Mouse (Mus musculus) frontal cortex, postnatal 36 days (tissue): ENCODE results near the gene Utp15.
A peak's percentile ranks its signal among the peaks of the same experiment; 100 is the strongest.

Source experiments
- DNase-seq, 2 experiments: peaks; one replicate each; pipeline ENCODE4 v3.0.0; 2022; ENCODE audit warnings: low spot score in 2 of 2

The Utp15 gene

DNA sequence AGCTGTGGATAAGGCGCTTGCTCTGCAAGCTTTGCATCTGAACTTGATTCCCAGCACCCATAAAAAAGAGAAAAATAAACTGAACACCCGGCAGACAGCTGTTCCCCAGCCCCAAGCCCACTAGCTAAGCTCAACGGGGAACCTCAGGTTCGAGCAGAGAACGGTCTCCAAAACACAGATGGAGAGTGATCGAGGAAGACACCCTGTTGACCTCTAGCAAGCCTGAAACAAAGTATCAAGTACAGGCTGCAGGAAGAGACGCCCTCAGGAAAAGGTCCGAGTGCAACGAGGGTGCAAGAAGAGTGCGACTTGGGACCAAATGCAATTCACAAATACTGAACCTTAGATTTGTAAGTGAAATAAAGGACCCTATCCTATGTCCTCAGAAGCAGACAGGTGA is 13.2 kb downstream of the Utp15 start:
- DNase-seq: no peak

DNA sequence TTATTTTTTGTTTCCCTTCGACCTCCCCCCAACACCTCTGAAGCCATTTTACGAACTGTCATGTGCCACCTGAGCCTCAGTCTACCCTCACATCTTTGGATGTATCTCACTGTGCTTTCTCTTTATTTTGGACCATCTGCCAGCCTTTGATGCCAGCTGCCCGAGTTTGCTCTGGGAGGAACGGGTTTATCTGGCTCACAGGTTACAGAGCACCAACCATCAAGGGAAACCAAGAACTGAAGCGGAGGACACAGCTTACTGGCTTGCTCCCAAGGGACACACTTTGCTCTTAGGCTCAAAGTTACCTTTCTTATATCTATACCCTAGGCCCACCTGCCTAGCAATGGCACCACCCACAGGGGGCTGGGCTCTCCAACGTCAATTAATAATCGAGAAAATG is 17.5 kb downstream of the Utp15 start:
- DNase-seq: no peak

DNA sequence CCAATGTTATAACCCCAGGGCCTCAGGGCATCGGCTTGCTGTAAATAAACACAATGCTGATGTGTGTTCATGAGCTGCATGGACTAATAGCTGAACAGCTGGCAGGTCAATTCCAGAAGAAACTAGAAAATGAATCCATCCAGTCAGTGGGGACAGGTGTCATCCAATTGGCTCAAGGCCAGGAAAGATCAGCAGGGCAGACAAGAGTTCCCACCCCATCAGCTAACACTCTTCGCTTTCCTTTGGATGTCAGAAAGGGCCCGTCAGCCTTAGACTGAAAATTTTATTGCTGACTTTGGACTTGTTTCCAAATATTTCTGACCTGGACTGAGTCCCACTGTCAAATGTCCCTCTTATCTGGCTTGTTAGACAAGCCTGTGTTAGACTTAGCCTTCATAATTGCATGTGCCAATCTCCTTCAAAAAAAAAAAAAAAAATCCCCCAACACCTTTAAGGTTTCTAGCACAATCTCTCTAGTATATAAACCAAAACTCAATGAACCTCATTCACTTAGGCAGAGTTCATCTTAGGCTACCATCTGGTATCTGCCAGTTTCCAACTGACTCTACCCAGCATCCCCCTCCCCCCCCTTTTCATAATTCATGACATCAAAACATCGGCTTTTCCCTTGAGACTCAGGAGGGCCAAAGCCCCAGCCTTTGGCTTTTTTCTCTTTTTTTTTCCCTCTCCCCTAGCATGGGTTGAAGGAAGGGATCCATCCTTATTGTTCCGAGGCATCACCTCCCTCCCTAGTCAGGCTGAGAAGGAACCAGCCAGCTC is 18.1 kb downstream of the Utp15 start:
- DNase-seq: no peak

DNA sequence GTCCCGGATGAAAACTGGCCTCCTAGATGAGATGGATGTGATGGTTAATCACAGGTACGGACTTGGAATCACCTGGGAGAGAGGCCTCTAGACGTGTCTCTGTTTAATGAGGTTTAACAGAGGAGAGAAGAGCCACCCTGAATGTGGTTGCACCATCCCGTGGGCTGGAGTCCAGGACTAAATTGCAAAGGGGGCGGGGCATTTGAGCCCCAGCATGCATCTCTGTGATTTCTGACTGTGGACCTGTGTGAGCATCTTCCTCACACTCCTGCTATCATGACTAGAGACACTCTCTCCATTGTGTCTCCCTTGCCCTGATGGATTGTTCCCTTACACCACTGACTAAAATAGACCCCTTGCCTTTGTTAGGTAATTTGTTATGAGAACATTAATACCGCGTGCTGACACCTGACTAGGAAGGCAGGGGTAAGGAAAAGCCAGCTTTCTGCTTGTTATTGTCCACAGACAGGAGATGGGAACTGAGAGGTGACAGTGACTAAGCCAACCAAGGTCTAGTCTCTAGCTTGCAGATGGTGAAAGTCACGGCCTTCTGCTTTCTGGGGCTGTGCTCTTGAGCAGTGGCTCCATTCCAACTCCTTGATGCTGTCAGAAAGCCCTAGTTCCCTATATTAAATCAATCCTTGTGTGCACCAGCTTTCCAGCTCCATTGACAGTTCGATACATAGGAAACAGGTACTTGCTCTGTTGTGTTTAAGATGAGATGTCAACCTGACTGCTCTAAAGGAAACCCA is 21.1 kb downstream of the Utp15 start:
- DNase-seq: no peak

DNA sequence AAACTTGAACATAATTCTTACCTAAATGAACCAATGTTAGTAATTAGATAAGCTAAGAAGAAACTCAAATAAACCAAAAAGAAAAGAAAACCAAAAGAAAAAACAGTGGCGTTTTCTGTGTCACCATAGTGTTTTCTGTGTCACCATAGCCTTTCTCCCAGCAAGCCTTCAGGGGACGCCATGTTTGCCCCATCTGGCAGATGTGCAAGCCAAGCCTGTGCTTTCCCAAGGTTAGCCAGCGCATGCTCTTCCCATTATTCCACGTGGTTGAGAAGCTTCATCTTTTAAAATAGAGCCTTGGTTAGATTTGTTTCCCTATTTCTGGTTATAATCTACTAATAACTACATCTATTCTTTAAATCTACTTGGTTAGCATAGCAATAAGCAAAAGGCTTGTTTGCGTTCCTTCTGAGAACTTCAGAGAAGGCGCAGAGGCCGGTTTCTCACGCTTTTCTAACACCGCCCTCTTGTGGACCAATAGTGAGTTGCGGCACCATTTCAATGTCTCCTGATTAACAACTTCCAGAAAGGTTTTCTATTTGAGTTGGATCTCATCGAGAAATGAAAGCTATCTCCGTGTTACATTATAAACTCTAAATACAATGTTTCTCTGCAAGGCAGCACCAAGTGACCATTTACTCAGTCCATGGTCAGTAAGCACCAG is 22.7 kb downstream of the Utp15 start:
- DNase-seq: peak; percentile 81 to 90

DNA sequence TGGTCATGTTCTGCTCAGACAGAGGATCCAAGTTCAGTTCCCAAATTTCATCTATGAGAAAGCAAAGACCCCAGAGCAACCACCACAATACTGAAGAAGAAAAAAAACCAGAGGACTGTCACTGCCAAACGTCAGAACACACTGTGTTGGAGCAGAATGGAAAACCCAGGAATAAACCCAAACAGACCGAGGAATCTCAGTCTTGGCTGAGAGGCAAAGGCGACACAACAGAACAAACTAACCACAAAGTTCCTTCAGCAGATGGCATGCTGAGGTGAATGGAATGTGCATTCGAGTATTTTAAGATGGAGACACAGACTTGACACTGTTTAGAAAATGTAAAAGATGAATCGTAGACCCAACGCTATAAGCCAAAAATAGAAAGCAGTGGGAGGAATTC is 27.4 kb downstream of the Utp15 start:
- DNase-seq: peak in 1 of 2 experiments; percentile 14

DNA sequence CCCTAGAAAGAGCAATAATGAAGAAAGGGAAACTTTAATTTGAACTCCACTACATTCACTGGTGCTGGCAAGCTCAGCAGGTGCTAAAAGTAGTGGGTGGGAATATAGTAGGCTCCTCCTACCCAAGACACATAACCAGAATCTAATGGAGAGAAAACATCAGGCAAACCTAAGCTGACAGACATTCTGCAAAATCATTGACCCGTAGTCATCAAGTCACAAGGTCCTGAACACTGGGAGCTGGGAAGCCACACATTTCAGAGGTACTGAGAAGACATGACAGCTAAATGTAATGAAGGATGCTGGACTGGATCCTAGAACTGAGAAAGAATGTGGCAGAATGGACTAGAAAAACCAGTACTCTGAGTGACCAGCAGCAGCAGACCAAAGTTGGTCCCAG is 32.3 kb downstream of the Utp15 start:
- no peak for DNase-seq

DNA sequence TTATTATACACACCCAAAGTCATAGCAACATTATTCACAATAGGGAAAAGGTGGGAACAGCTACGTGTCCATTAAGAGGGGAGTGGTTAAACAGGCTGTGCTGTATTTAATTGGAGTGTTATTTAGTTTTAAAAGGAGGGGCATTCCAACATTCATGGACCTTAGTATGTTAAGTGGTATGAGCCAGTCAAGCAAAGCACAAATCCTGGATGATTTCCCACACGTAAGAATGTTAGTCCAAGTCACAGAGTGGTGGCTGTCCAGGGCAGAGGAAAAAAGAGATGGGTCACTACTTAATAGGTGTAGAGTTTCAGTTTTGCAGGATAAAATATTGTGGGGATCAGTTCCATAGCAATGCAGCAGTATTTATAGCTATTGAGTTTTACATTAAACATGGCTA is 36.6 kb downstream of the Utp15 start:
- DNase-seq: no peak

DNA sequence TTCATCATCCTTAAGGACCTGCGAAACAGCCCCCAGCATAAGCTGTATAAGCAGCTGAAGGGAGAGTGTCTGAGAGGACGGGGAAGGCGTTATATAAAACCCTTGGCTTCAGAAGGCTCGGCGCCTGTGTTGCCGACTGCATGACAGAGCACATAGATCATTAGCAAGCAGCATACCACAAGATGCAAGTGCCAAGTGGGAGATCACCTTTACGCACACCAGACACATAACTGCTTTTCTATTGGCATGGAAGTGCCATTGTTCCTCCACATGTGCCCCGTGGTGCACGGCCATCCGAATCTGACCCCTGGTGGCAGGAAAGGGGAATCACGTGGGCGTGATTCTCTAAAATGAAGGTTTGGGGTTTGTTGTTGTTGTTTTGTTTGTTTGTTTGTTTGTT is 40.0 kb downstream of the Utp15 start:
- no peak for DNase-seq

DNA sequence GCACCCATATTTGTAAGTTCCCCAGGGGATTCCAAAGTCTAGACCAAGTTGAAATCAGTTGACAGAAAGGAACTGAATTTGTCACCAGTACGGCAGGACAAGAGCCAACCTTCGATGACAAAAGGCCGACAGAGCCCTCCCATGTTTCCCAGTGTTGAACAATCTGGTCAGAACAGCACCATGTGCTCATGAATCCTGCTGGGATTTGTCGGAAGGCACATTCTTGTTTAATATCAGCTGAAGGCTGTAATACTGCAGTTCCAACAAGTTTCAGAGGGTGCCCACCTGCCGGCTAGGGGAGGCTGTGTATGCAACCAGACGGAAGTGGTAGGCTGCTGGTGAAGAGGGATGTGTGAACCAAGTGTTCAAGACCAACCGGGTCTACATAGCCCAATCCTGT is 52.7 kb downstream of the Utp15 start:
- no peak for DNase-seq

DNA sequence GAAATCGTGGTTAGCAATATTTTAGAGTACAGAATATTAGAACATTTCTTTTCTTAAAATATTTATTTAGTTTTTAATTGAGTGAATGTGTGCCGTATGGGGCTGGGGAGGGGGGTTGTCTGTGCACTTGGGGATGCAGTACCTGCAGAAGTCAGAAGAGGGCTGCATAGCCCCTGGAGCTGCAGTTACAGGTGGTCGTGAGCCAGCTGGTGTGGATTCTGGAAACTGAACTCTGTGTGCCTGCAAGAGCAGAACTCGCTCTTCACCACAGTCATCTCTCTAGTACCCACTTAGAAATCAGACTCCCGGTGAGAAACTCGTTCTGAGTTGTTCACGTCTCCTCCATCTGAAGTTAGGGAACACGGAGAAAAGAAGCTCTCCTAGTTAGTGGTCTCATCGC is 54.0 kb downstream of the Utp15 start:
- no peak for DNase-seq

DNA sequence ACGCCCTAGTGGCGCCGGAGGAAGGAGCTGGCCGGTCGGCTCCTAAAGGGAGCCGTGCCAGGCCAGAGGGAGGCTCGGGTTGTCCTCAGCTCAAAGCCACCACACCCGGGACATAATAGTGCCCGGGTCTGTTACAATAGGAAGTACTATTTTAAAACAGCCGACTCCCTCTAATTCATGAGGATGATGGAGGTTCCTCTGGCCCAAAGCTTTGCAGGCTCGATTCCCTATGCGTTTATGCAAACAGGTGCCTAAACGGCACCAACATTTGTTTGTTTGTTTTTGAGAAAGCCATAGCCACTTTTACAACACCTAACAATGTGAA is 56.3 kb downstream of the Utp15 start:
- no peak for DNase-seq

DNA sequence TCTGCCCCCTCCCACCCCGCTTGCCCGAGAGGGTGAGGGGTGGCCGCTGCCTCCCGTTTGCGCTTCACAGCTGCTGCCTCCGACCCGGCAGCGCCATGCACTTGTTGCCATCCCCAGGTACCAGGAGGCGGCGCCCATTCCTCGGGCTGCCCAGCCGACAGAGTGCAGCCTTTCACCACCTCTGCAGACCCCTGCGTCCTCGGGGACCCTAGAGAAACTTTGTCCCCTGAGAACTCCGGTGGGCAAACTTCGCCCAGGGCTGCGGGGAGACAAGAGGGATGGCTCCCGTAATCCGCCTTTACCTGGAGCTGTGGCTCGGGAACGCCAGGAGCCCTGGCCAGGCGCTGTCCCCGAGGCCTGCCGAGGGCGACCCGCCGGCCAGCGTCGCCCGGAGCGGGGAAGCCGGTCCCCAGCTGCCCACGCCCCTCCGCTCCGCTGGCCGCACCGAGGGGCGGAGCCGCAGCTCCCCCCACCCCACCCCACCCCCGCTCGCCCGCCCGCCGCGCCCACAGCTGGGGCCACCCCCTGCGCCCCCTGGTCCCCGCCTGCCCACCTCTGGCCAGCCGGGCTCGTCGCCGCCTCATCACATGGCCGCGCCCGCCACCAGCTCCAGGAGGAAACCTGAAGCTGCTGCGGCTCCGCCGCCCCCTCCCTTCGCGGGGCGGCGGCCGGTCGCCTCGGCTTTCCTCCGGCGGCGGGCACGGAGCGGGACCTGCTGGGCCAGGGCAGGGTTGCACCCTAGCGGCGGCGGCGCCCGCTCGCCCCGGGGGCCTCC is 56.9 kb downstream of the Utp15 start, which contains the start of gene Arhgef28:
Arhgef28 (minus strand) TSS at position 669 of the 775 bp plus-strand sequence.
- peak; percentile 39 for DNase-seq

DNA sequence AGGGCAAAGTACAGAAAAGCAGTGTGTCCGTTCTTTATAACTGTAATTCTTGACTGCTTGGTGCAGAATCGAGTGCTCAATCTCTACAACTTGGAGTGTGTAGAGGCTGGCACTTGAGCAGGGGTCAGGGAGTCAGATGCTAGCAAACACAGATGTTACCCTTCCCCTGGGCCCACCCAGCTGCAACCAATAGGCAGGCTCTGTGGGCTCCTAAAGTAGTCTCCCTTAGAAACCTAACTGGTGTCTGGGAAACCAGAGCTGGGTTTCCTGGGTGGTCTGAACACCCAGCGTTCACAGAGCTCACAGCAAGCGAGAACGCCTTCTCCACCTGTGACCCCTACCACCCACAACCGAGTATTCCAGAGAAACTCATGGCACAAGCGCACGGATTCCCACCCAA is 57.7 kb downstream of the Utp15 start:
- no peak for DNase-seq

DNA sequence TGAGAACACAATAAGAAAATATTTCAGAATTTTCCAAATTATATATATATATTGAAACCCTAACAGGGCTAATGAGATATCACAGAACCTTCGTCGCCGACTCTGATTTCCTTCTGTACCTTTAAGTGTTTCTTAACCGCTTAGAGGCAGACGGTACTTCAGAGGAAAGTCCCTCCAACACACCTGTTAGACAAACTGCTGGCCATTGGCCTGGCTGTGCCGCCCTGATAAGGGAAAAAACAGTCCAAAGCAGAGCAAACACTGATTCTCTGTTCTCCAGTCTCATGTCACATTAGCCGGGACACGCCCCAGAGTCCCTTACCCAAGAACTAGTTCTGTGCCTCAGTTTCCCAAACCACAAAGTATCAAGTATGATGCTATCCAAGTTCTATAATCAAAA is 58.5 kb downstream of the Utp15 start:
- DNase-seq: no peak

DNA sequence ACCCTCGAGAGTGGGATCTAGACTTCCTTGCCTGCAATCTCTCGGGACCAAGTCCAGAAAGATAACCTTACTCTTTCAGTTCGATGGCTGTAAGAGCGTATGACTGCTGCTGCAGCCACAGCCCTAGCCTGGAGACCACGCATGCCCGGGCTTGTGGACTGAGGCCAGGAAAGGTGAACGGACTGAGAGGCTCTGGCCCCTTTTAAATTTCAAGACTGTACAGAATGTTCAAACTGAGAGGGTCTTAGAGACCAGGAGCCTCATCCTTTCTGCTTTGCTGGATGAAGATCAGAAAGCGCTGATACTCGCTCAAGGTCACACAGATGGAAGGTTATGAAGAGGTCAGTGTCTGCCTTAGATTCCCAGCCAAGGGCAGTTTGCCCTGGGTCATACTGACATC is 61.4 kb downstream of the Utp15 start:
- no peak for DNase-seq
